Mouse (Mus musculus) heart, adult 2 months (tissue): Measurements from ENCODE around the gene Tirap. TPM values are rescaled to one million over a fixed set of nuclear protein-coding genes. Genes with fewer than 3 reads are reported as not detected.
"Not testable (repeated sequence)": the region's sequence is repeated elsewhere in the genome, so short reads cannot be mapped to it uniquely, and the experiment has no call there.

ENCODE experiments used
- DNase-seq, 2 experiments: peaks; one replicate each; pipeline ENCODE4 v3.0.0; 2021
- H3K27ac ChIP-seq: fragments of 200-600 bp; 2 replicates; pipeline ENCODE4 v1.8.1; 2022
- H3K27me3 ChIP-seq: fragments of 200-500 bp; 2 replicates; pipeline ENCODE4 v1.6.1; 2012; ENCODE audit warnings: mild to moderate bottlenecking, low read length, inconsistent platforms, mixed read lengths; ENCODE audit not compliant: control insufficient read depth, insufficient read depth
- H3K36me3 ChIP-seq: fragments of 200-500 bp; 2 replicates; pipeline ENCODE4 v1.6.1; 2012; ENCODE audit warnings: low read length, inconsistent platforms; ENCODE audit not compliant: control insufficient read depth, insufficient read depth
- H3K4me1 ChIP-seq: fragments of 200-500 bp; 2 replicates; pipeline ENCODE4 v1.6.1; 2011; ENCODE audit warnings: low read length; ENCODE audit not compliant: control insufficient read depth, insufficient read depth
- H3K4me3 ChIP-seq: fragments of 200-600 bp; 2 replicates; pipeline ENCODE4 v1.8.1; 2022
- H3K79me2 ChIP-seq: fragments of 200-500 bp; replicated peaks from 2 replicates; pipeline ENCODE4 v1.6.1; 2012; ENCODE audit warnings: mild to moderate bottlenecking, inconsistent platforms, low read length, moderate library complexity, mixed read lengths; ENCODE audit not compliant: control insufficient read depth, insufficient read depth
- H3K9ac ChIP-seq: fragments of 200-500 bp; 2 replicates; pipeline ENCODE4 v1.6.1; 2012; ENCODE audit warnings: low read depth, mild to moderate bottlenecking, control low read depth, inconsistent platforms, low read length, mixed read lengths
- CTCF ChIP-seq: fragments of 200-600 bp; IDR thresholded peaks from 2 replicates; pipeline ENCODE4 v1.8.1; 2022; ENCODE audit warnings: antibody characterized with exemption, mild to moderate bottlenecking, moderate library complexity
- EP300 ChIP-seq: fragments of 200-500 bp; IDR thresholded peaks from 2 replicates; pipeline ENCODE4 v1.6.1; 2011; ENCODE audit warnings: low read depth, low read length, control low read depth; ENCODE audit not compliant: insufficient read depth
- POLR2A ChIP-seq: fragments of 200-500 bp; IDR thresholded peaks from 2 replicates; pipeline ENCODE4 v1.6.1; 2011; ENCODE audit warnings: mild to moderate bottlenecking, low read depth, low read length, control low read depth; ENCODE audit not compliant: insufficient read depth
- WGBS: fragments of 180-500 bp; shearing (Covaris S2); methylation state at CpG from one replicate; pipeline ENCODE4 v1.1.7; 2018; 5-methylcytosine and 5-hydroxymethylcytosine counted together
- intact Hi-C: fragments of 180-260 bp; cut with DNase I; formaldehyde crosslinking; loops from one replicate; pipeline ENCODE4 v1.15.1; 2025
- polyA plus RNA-seq: library from polyadenylated mRNA; depleted of rRNA; stranded (reverse); fragments of >200 nt; gene quantifications from 2 replicates; pipeline ENCODE4 v1.2.3, GENCODE M21; 2012
- total RNA-seq, 2 experiments: library from RNA; stranded (reverse); gene quantifications; 2 replicates each; pipeline ENCODE4 v1.2.3; 2021

Tirap gene
- total and polyA plus RNA-seq, 3 experiments = 4.9 to 9.5 (median 6.5) TPM

DNA sequence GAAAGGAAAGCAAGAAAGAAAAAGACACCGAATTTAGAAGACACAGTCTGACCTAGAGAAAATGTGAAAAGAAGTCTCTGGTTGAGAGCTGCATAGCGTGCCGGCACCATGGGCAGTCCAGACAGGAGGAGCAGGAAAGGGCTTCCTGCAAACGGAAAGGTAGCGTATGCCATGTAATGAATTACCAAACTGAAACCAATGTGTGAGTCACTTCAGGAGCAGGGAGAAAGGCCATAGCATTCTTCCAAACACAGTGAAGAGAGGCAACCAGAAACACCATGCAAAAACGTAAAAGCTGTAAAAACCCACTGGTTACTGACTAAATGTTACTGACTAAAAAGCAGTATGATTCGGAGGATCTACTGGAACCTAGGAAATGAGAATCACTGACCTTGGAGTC lies 38.4 kb downstream of the Tirap start:
- Histone ChIP-seq H3K27ac (no peak overlapping the region; the same call in 1 of the 2 replicates), H3K36me3 (no peaks in the 10 kb centered on the region; the same call in 1 of the 2 replicates), H3K9ac (no peak overlapping the region), H3K79me2 (no peaks in the 10 kb centered on the region; the same call in 1 of the 2 replicates), H3K4me3 (no peak overlapping the region), H3K27me3 (no peaks in the 10 kb centered on the region), H3K4me1 (peaks cover 18% of the 10 kb centered on the region)
- no peak for DNase-seq
- WGBS = 76% methylated on average over 7 of the region's 7 CpGs
- intact Hi-C loops = loop anchor here (1.0 to 10.0 kb wide), 3 partner anchors 29 to 297 kb away; no protein-coding TSS in a partner anchor
- TF ChIP-seq EP300 (no peak), POLR2A (no peak), CTCF (no peak)

- Histone ChIP-seq H3K27me3 (no peaks in the 10 kb centered on the region), H3K9ac (no peak overlapping the region), H3K4me3 (no peak overlapping the region), H3K36me3 (no peaks in the 10 kb centered on the region; the same call in 1 of the 2 replicates), H3K27ac (no peak overlapping the region), H3K4me1 (peaks cover 27% of the 10 kb centered on the region), H3K79me2 (no peaks in the 10 kb centered on the region; the same call in 1 of the 2 replicates)
- no peak for DNase-seq
- WGBS = 68% methylated on average over 2 of the region's 2 CpGs
- intact Hi-C loops = loop anchor here (2.0 to 10.0 kb wide), 2 partner anchors 28 to 296 kb away; no protein-coding TSS in a partner anchor
- TF ChIP-seq CTCF = no peak
- TF ChIP-seq POLR2A = no peak
- TF ChIP-seq EP300 = no peak
Measured at GRCm38 (mm10) chr9:35160662-35161061, 39.4 kb downstream of the Tirap start.

DNA sequence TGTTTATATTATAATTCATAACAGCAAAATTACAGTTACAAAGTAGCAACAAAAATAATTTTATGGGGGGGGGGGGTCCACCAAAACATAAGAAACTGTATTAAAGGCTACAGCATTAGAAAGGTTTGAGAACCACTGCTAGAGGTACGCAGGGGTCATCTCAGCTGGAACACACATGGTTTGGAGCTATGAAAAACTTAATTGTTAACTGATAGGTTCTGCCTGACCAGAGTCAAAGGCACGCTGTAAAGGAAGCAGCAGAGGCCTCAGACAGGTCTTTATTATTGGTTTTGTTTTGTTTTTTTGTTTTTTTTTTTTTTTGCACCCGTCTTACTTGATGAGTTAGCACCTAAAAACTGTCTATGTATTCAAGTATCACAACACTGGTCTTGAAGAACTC lies 41.6 kb downstream of the Tirap start:
- Histone ChIP-seq H3K36me3 (no peaks in the 10 kb centered on the region), H3K4me3 (no peak overlapping the region), H3K27ac (no peak overlapping the region), H3K9ac (no peak overlapping the region), H3K4me1 (peaks cover 26% of the 10 kb centered on the region), H3K27me3 (no peaks in the 10 kb centered on the region), H3K79me2 (no peaks in the 10 kb centered on the region; the same call in 1 of the 2 replicates)
- no peak for TF ChIP-seq EP300
- no peak for DNase-seq
- WGBS = 90% methylated on average over 3 of the region's 3 CpGs
- intact Hi-C loops = no loop called here

GRCm38 (mm10) chr9:35156862-35157261 lies 43.2 kb downstream of the Tirap start:
- intact Hi-C loops = no loop called here
- H3K4me3 ChIP-seq = no peak overlapping the region
- H3K27me3 ChIP-seq = no peaks in the 10 kb centered on the region
- no peak overlapping the region for H3K9ac ChIP-seq
- no peak for DNase-seq
- WGBS = 72% methylated on average over 4 of the region's 4 CpGs
- H3K79me2 ChIP-seq = no peaks in the 10 kb centered on the region; the same call in 1 of the 2 replicates
- TF ChIP-seq POLR2A (no peak), EP300 (no peak), CTCF (no peak)
- H3K4me1 ChIP-seq = peaks cover 16% of the 10 kb centered on the region
- H3K36me3 ChIP-seq = no peaks in the 10 kb centered on the region
- peak overlapping the region; percentile 63 for H3K27ac ChIP-seq

- Histone ChIP-seq H3K4me1 (peaks cover 14% of the 10 kb centered on the region), H3K27me3 (no peaks in the 10 kb centered on the region), H3K4me3 (no peak overlapping the region), H3K79me2 (no peaks in the 10 kb centered on the region; the same call in 1 of the 2 replicates), H3K9ac (no peak overlapping the region), H3K36me3 (no peaks in the 10 kb centered on the region), H3K27ac (peak overlapping the region; percentile 63)
- intact Hi-C loops = no loop called here
- DNase-seq = peak; percentile 53 to 70
- 71% methylated on average over 5 of the region's 5 CpGs for WGBS
- peak; percentile 12; the same call in 1 of the 2 replicates for TF ChIP-seq EP300
- no peak for TF ChIP-seq POLR2A
Measured at GRCm38 (mm10) chr9:35156002-35156710, 43.9 kb downstream of the Tirap start.

GRCm38 (mm10) chr9:35152923-35153322 lies 47.2 kb downstream of the Tirap start:
- Histone ChIP-seq H3K9ac (no peak overlapping the region), H3K27ac (no peak overlapping the region), H3K4me1 (peaks cover 14% of the 10 kb centered on the region), H3K79me2 (no peaks in the 10 kb centered on the region; the same call in 1 of the 2 replicates), H3K36me3 (no peaks in the 10 kb centered on the region), H3K4me3 (no peak overlapping the region), H3K27me3 (no peaks in the 10 kb centered on the region)
- no peak for DNase-seq
- TF ChIP-seq CTCF (no peak), POLR2A (no peak), EP300 (no peak)
- 100% methylated on average over 1 of the region's 1 CpGs for WGBS
- intact Hi-C loops = no loop called here

GRCm38 (mm10) chr9:35148822-35149221 lies 51.3 kb downstream of the Tirap start:
- H3K27me3 ChIP-seq, DNase-seq, H3K9ac ChIP-seq, H3K4me3 ChIP-seq, H3K27ac ChIP-seq, H3K4me1 ChIP-seq, intact Hi-C loops, H3K36me3 ChIP-seq, H3K79me2 ChIP-seq: not testable (repeated sequence)

- DNase-seq, H3K79me2 ChIP-seq, H3K9ac ChIP-seq, H3K4me1 ChIP-seq, H3K27me3 ChIP-seq, H3K27ac ChIP-seq, H3K4me3 ChIP-seq, intact Hi-C loops, H3K36me3 ChIP-seq: not testable (repeated sequence)
- 96% methylated on average over 14 of the region's 14 CpGs for WGBS
Measured at GRCm38 (mm10) chr9:35147261-35147660, 52.8 kb downstream of the Tirap start.
